Mouse (Mus musculus) frontal cortex, postnatal 36 days (tissue): ENCODE data around the gene Ptrh1.

Experiments used
- DNase-seq, 2 experiments: peaks; one replicate each; pipeline ENCODE4 v3.0.0; 2022; ENCODE audit warnings: low spot score in 2 of 2

Ptrh1 gene

DNA sequence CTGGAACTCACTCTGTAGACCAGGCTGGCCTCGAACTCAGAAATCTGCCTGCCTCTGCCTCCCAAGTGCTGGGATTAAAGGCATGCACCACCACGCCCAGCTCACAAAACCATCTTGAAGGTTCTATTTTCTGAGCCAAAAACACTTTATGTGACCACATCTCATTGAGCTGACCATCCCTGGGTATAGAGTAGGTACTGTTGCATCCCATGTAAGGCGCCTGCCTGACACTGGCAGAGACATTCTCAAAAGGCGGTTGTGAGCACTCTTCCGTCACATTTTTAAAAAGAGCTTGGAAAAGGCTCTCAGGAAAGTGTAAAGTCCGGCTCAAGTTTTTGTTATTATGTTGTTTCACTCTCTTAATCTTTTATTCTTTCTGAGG, 18.9 kb upstream of the Ptrh1 start:
- DNase-seq: no peak

DNA sequence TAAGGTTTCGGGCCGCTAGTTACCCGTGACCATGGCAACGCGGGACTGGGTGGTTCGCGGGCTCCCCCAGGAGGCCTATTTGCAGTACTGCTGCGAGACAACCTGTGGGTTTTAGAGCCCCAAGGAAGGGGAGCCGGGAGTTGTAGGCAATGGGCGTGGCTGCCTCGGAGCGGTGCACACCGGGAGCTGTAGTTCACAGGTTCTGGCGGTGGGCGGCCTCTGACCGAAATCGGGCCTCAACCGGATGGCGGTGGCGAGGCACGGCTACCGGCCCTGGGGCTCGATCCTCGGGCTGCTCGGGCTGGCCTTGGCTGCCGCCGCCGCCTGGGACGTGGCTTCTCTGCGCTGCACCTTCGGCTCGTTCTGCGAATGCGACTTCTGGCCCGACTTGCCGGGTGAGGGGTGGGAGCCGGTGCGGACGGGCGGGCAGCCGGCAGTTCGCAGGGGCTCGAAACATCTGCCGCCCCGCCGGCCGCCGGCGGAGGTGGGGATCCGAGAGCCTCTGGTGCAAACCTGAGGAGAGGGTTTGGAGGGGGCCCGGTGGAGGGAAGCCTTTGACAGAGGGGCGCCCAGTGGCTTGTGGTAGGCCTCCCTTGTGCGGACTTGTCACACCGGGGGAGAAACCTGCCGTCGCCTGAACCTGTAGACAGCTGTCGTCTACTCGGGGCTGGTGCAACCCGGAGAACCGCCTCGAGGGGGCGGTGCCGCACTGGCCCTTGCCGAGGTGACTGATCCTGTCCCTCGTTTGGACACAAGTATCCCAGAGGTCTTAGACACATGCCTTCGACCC, 18.3 kb upstream of the Ptrh1 start, which contains the start of gene Tor2a:
Tor2a (plus strand) TSS at position 179 of the 790 bp plus-strand sequence.
- DNase-seq: peak; percentile 96 to 98

DNA sequence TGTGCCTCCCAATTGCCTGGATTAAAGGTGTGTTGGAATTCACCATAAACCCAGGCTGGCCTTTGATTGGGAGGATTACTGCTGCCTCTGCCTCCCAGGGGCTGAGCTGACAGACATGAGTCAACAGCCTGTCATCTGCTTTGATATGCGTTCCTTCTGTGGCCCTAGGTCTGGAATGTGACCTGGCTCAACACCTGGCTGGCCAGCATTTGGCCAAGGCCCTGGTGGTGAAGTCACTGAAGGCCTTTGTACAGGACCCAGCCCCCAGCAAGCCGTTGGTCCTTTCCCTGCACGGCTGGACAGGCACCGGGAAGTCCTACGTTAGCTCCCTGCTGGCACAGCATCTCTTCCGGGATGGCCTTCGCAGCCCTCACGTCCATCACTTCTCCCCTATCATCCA, 17.1 kb upstream of the Ptrh1 start:
- no peak for DNase-seq

DNA sequence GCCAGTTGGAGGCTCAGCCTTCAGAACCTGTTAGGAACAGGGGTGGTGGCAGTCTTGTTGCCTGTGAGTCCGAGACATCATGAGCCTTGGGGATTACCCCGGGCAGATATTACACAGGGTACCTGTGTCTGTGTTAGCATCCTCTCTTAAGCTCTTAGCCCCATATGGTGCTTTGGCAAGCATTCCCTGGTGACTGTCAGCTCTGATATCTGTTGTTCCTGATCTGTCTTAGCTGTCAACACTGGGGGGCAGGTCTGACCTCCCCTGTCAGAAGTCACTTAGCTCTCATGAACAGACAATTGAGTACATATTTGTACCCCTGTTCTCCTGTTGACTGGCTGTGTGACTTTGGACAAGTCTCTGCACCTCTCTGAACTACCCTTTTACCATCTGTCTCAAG, 16.6 kb upstream of the Ptrh1 start:
- DNase-seq: no peak

DNA sequence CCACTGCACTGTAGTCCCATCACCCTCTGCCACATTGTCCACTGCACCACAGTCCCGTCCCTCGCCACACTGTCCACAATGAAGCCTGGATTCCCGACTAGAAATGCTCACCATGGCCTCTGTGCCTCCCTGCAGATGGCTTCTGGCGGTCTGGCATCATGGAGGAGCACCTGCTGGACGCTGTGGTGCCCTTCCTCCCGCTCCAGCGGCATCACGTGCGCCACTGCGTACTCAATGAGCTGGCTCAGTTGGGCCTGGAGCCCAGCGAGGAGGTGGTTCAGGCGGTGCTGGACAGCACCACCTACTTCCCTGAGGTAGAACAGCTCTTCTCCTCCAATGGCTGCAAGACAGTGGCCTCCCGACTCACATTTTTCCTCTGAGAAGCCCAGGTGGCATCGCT, 14.2 kb upstream of the Ptrh1 start:
- no peak for DNase-seq

DNA sequence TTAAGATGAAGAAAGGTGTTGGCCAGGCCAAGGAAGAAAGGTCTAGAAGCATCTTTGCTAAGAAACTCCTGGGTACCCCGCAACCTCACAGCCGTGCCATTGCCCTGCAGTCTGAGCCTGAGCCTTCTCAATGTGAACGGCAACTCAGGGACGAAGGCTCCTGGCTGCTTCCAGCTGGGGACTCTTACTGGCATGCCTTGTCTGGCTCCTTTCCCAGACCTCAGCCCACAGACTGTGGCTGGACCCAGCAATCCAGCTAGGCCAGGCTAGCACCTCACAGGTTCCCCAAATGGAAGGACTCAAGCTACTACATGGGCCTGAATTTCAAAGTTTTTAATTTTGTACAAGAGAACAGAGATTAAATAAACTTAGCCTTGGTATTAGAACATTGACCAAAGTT, 13.7 kb upstream of the Ptrh1 start:
- DNase-seq: no peak

DNA sequence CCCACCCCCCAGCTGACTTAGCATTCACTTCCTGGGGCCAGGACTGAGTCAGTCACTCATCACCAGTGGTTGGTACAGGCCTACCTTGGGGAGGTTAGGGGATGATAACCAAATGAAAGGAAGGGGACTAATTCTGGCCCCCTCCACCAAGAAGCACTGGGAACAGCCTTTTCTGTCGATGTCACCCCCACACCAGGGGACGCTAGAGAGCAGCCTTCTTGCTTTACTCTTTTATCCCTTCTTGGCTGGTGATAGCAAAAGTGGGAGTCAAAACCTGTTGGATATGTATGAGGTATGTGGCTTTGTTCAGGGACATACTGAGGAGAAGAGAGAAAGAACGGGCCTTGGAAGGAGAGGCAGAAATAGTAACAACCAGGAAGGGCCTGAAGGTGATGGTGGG, 12.2 kb upstream of the Ptrh1 start:
- no peak for DNase-seq

DNA sequence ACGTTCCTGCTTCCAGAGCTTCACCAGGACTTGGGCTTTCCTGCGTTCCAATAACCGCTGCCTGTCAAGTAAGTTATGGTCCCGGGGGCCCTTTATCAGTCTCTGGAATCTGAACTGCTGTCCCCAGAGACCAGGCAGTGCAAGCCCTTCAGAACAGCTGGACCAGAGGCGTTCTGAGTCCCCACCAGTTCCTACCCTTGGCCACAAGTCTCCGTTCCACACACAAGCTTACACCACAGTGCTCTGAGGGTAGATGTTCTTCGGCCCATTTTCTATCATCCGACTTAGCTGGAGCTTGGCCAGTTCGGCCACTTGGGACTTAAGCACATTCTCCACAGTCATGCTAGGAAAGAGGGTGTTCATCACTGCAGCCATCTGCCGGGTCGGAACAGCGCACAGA, 8.3 kb upstream of the Ptrh1 start:
- no peak for DNase-seq

DNA sequence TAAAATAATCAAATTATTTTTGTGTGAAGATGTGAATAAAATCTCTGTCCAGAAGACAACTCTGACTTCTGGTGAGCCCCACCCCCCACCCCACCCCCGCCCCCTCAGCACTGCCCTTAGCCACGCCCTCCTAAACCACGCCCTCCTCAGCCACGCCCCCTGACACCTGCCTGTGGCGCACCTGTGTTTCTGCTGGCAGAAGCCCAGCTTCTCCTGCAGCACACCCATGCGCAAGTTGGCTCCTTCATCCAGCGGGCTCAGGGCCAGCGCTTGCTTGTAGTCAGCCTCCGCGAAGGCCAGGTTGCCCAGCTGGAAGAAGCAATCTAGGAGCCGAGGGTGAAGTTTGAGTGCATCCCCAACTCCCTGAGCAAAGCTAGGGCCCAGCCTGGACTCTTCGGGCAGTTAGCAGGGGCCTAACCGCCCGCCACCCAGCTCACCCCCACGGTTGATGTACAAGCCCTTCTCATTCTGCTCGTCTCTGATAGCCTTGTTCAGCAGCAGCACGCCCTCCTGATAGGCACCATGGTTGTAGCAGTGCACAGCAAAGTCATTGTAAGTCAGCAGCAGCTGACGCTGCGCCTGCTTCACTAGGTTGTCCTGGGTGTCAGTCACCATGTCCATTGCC, 6.8 kb upstream of the Ptrh1 start:
- DNase-seq: no peak

DNA sequence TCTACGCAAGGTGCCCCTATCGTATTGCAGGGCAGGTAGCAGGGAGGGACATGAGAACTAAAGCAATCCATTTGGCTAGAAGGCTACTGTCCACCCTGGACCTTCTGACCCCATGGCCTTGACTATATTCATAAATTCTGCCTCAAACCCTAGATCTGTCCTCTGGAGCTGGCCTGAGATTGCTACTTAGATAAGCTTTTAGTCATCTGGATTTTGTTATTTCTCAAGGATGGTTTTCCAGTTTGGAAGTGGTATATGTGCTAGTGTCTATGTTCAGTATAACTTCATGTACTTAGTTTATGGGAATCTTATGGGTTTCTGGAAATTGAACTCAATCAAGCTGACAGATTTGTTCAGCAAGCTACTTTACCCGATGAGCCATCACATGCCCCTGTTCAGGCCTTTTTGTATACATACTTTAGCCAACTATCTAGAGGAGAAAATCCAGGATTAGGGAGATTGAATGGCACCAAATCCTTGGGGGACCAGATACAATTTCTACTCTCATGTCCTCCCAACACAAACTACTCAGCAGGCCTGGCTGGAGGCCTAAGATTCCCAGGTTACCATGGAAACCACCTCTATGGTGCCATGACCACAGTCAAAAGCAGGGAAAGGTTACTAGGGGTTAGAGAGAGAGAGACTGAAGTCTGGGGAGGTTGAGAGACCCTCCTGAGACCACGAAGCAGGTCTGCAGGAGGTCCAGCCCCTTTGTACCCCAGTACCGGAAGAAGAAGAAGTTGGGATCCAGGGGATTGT, 6.1 kb upstream of the Ptrh1 start:
- DNase-seq: no peak

DNA sequence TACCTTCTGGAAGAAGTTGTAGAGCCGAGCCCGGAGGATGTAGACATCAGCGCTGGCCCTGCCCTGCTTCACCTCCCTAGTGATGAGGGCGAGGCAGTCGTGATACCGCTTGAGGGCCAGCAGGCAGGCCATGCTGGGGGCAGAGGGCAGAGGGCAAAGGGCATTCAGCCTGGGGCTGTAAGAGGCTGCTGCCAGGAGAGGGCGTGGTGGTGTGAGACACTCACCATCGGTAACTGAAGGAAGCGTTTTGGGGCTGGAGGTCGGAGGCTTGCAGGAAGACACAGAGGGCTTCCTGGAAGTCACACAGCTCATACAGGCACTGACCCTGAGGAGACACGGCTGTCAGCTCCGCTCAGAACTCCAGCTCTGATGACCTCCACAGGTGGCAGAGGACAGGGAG, 3.7 kb upstream of the Ptrh1 start:
- DNase-seq: no peak

DNA sequence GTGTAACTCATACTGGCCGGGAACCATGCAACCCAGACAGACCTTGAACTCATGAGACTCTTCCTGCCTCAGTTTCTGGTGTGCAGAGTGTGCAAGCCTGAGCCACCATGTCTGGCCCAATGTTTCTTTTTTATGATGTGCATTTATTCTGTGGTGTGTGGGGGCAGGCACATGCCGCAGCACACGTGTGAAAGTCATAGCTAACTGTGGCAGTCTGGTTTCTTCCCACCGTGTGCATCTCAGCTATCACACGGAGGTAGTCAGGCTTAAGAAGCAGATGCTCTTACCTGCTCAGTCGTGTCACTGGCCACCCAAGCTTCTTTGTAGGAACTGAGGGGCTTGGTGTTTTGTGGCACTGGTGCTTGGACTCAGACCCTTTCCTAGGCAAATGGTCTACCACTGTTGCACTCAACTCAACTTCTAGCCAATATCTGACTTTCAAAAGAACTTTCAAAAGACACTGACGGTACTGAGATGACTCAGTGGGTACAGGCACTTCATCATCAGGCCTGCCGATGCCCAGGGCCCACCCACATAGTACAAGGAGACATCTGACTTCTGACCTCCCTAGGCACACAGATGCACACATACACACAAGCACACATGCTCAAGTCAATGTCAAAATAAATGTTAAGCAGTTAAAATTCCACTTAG, 2.8 kb upstream of the Ptrh1 start:
- DNase-seq: no peak

DNA sequence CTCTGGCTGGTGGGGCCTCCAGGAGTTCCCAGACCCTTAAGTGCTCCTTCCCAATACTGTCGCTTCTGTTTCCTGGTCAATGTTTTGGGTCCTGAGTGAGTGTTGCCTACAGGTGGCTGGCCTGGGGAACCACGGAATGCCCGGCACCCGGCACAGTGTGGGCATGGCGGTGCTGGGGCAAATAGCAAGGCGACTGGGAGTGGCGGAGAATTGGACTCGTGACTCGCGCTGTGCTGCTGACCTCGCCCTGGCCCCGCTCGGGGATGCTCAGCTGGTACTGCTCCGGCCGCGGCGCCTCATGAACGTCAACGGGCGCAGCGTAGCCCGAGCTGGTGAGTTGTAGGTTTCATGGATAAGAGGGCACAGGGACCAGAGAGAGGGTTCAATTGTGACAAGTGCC, 606 bp downstream of the Ptrh1 start:
- DNase-seq: no peak

DNA sequence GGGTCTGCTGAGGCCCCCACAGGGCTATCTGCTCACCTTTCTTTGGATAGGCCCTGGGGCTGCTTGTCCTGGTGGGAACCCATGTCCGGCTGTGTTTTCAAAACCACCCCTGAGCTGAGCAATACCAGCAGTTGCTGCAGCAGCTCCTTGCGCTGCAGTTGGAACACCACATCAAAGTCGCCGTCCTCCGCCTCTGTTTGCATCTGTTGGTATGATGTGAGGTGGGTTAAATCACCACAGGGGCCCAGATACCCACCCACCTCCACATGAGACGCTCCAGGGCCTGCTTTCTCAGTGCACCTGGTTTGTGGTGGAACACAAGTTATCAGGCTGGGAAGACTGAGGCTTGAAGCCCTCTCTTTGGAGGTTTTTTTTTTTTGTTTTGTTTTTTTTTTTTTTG, 2.5 kb downstream of the Ptrh1 start:
- no peak for DNase-seq

DNA sequence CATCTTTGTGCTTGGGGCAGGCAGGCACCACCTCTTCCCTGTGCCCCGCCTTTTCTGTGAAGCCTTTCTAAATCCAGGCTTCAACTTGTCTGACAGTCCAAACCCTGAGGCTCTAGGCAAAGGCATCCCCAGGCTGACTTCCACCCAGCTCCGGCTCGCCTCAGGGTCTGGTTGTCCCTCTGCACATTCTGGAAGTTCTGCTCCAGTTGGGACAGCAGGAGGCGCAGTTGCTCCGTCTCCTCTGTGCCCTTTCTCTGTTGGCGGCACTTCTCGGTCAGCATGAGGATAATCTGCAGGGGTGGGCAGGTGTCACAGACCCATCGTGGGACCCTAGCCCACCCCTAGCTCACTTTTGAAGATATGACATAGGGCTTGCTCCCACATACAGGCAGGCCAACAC, 3.5 kb downstream of the Ptrh1 start:
- DNase-seq: peak; percentile 55 to 66

DNA sequence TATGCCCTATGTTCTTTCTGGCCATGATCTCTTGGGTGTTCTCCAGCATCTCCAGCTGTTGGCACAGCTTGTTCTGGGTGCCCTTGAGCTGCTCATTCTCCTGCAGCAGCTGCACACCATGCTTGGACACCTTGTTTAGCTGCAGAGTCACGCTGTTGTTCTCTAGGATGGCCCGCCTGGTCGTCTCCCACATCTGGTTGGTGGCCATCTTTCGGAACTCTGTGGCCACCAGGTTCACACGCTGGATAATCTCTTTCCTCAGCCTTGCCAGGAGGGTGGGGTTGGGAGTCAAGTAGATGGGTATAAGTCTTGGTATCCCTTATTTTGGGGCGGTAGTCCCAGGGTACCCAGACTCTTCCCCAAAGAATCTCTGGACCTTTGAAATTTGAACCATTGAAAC, 4.1 kb downstream of the Ptrh1 start:
- DNase-seq: no peak

DNA sequence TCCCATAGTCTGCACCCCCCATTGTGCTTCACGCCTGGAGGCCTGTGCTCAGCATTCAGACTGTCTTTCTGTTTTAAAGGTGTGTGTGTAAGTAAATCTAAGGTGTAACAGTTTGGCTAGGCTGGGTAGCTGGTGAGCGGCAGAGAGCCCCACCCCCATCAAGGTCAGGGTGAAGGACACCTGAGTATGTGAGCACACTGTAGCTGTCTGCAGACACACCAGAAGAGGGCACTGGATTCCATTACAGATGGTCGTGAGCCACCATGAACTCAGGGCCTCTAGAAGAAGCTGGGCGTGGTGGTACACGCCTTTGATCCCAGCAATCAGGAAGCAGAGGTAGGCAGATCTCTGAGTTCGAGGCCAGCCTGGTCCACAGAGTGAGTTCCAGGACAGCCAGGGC, 6.1 kb downstream of the Ptrh1 start:
- DNase-seq: no peak

DNA sequence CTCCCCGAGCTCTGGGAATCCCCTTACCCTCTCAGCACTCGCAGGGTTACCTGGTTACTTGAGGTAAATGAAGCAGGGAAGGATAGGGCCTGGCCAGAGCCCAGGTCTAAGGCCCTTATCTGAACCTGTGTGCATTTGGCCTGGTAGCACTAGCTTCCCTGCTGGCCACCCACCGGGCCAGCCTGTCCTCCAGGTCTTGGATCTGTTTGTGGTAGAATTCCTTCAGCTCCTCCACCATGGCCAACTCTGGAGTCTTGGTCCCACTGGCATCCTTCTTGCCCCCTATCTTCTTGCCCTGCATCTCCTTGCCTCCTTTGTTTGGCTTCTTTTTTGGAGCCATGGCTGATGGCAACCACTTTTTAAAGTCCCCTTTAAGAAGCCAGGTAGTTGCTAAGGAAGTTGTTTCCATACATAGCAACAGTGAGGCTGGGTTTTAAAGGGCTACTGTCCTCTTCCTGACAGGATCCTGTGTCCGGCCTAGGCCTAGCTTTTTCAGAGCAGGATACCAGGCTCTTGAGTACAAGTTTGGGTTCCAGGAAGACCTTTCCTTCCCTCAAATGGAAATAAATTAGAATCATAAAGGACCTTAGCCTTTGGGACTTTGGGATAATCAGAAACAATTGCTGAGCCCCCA, 8.6 kb downstream of the Ptrh1 start, which contains the start of gene Cfap157:
Cfap157 (minus strand) TSS at position 381 of the 634 bp plus-strand sequence.
- no peak for DNase-seq

DNA sequence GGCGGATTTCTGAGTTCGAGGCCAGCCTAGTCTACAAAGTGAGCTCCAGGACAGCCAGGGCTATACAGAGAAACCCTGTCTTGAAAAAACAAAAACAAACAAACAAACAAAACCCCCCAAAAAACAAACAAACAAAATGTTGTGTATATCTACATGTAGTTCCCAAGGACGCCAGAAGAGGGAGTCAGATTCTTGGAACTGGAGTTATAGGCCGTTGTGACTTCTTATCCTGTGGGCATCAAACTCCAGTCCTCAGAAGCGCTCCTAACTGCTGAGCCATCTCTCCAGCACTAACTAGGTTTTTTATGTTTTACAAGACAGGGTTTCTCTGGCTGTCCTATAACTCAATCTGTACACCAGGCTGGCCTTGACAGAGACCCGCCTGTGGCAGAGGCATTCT, 11.6 kb downstream of the Ptrh1 start:
- DNase-seq: no peak

DNA sequence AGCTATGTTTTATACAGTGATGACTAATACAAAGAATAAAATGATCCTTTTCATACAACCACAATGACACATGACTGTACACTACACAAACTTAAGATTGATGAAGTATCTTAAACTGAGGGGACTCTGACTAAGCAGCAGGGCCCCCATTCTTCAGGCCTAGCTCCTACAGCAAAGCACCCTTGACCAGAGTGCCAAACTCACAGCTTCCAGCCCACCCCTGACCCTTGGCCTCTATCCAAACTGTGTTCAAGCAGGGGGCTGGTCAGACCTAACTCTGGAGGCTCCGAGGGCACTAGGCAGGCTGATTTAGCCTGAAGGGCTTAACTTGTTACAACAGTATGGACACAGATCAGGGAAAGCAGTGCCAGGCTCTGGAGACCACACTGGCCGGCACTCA, 13.0 kb downstream of the Ptrh1 start:
- DNase-seq: no peak

DNA sequence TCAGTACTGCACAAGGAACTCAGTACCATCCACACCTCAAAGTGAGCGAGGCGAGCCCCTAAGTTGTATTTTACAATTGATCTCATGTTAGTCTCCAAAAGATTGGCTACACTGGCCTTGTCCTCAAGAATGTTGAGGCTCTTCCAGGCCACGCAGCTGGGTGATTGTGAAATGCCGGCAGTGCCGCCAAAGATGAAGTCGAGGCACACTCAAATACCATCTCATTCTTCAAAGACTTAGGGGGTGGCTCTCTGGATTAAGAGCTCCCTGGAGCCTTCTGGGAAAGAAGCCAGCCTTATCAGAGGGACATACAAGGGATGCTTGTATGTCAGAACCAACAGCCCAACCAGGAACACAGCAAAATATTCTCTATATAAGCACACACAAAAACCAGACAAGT, 15.7 kb downstream of the Ptrh1 start:
- DNase-seq: no peak
